Mouse (Mus musculus) forebrain, embryonic 16.5 days (tissue): ENCODE data around the gene Nt5m. TPM values are rescaled to one million over a fixed set of nuclear protein-coding genes. Genes with fewer than 3 reads are reported as not detected.

Source experiments
- ATAC-seq: fragments of 200-750 bp; cut with Nextera tagmentation; 2 replicates; pipeline ENCODE4 v1.8.0; 2017; ENCODE audit warnings: mild to moderate bottlenecking, moderate library complexity
- H3K27ac ChIP-seq: fragments of 300-500 bp; sonication (generic); 2 replicates; pipeline ENCODE4 v1.5.1; 2014; ENCODE audit warnings: low read length, control low read depth
- H3K27me3 ChIP-seq: fragments of 300-500 bp; sonication (generic); replicated peaks from 2 replicates; pipeline ENCODE4 v1.6.1; 2014; ENCODE audit warnings: low read length; ENCODE audit not compliant: control insufficient read depth, insufficient read depth
- H3K36me3 ChIP-seq: fragments of 300-500 bp; sonication (generic); 2 replicates; pipeline ENCODE4 v1.6.1; 2014; ENCODE audit not compliant: control insufficient read depth, insufficient read depth
- H3K4me1 ChIP-seq: fragments of 300-500 bp; sonication (generic); replicated peaks from 2 replicates; pipeline ENCODE4 v1.6.1; 2014; ENCODE audit warnings: low read length; ENCODE audit not compliant: control insufficient read depth, insufficient read depth
- H3K4me2 ChIP-seq: fragments of 300-500 bp; sonication (generic); 2 replicates; pipeline ENCODE4 v1.6.1; 2014; ENCODE audit warnings: mild to moderate bottlenecking, low read length, control low read depth
- H3K4me3 ChIP-seq: fragments of 300-500 bp; sonication (generic); replicated peaks from 2 replicates; pipeline ENCODE4 v1.5.1; 2014; ENCODE audit warnings: mild to moderate bottlenecking, low read length, control low read depth
- H3K9ac ChIP-seq: fragments of 300-500 bp; sonication (generic); replicated peaks from 2 replicates; pipeline ENCODE4 v1.6.1; 2014; ENCODE audit warnings: low read depth, low read length, control low read depth
- H3K9me3 ChIP-seq: fragments of 300-500 bp; sonication (generic); 2 replicates; pipeline ENCODE4 v1.6.1; 2016; ENCODE audit warnings: low read length; ENCODE audit not compliant: control insufficient read depth
- WGBS: fragments of 180-500 bp; shearing (Covaris S2); extraction: QIAGEN DNeasy Blood & Tissue Kit; methylation state at CpG from one replicate; pipeline ENCODE4 v1.1.7; 2014; 5-methylcytosine and 5-hydroxymethylcytosine counted together
- polyA plus RNA-seq: library from polyadenylated mRNA; unstranded; fragments of >200 nt; fragmentation: Nextera tagmentation; extraction: Ambion mirVana; gene quantifications from 2 replicates; pipeline ENCODE4 v1.2.1, GENCODE M21; 2015

Gene Nt5m
- polyA plus RNA-seq, 1 experiment from 2014 or later, result 56.7 TPM

DNA sequence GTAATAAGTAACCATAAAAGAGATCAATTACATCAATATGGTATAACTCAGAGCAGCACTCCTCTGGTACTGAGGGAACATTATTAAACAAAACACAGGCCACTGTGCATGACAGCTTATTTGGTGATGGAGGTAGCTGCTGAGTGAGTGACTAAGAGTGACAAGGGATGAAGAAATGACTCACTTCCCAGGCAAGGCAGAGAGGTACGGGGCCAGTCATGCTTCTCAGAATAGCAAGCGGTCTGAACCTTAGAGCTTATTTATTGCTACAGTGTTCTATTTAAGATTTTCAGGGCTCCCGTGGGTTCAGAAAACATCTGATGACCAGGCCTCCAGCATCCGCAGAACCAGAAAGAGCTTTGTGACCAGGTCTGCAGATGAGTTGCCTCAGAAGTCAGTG, 74.5 kb downstream of the Nt5m start:
- no peaks in the 10 kb centered on the region for H3K4me1 ChIP-seq
- H3K4me3 ChIP-seq, result no peak overlapping the region
- H3K36me3 ChIP-seq, result no peaks in the 10 kb centered on the region
- H3K9me3 ChIP-seq, result no peaks in the 10 kb centered on the region
- ATAC-seq, result no peak
- no peaks in the 10 kb centered on the region for H3K27me3 ChIP-seq
- H3K4me2 ChIP-seq, result no peak overlapping the region
- no peak overlapping the region for H3K27ac ChIP-seq
- 94% methylated on average over 4 of the region's 4 CpGs for WGBS
- H3K9ac ChIP-seq, result no peak overlapping the region

DNA sequence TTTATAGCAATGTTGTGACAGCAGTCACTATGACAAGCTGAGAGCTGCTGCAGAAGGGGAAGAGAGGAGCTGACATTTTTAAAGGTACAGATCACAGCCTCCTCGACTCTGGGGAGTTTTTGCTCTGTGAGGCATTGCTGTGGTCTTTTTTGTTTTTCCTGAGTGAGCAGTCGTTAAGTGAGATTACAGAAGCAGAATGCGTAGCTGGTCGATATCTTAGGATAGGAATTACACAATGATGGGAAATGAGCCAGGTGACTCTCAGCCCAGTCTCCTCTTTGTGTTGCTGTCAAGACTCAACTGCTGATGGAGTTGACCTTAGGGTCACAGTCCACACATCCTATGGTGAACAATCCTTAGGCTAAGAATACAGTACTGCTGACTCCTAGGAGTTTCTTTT, 78.8 kb downstream of the Nt5m start:
- Histone ChIP-seq H3K36me3 (no peaks in the 10 kb centered on the region), H3K27me3 (no peaks in the 10 kb centered on the region), H3K4me2 (no peak overlapping the region), H3K4me3 (no peak overlapping the region), H3K4me1 (no peaks in the 10 kb centered on the region), H3K9me3 (no peaks in the 10 kb centered on the region), H3K27ac (no peak overlapping the region), H3K9ac (no peak overlapping the region)
- no peak for ATAC-seq
- 26% methylated on average over 4 of the region's 4 CpGs for WGBS

GRCm38 (mm10) chr11:59919401-59919800, 80.2 kb downstream of the Nt5m start:
- H3K9me3 ChIP-seq, result no peaks in the 10 kb centered on the region
- H3K27me3 ChIP-seq, result no peaks in the 10 kb centered on the region
- H3K4me3 ChIP-seq, result no peak overlapping the region
- H3K27ac ChIP-seq, result no peak overlapping the region
- 71% methylated on average over 3 of the region's 3 CpGs for WGBS
- H3K36me3 ChIP-seq, result no peaks in the 10 kb centered on the region
- no peak overlapping the region for H3K4me2 ChIP-seq
- H3K4me1 ChIP-seq, result no peaks in the 10 kb centered on the region
- no peak for ATAC-seq
- H3K9ac ChIP-seq, result no peak overlapping the region

GRCm38 (mm10) chr11:59920331-59920730, 81.1 kb downstream of the Nt5m start:
- no peak for ATAC-seq

DNA sequence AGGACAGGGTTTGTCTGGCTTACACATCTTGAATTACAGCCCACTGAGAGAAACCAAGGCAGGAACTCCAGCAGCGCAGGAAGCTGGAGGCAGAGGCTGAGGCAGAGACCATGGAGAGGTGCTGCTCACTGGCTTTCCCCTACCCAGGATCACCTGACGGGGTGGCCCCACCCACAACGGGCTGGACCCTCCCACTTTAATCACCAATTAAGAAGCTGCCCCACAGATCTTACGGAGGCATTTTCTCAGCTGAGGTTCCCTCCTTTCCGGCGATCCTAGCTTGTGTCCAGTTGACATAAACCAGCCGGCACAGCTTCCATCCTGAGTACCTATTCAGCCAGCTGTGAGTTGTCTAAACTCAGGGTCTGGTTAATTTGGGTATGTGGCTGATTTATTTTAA, 82.0 kb downstream of the Nt5m start:
- ATAC-seq, result no peak
- no peak overlapping the region for H3K27ac ChIP-seq
- H3K4me2 ChIP-seq, result no peak overlapping the region
- H3K9ac ChIP-seq, result no peak overlapping the region
- no peak overlapping the region for H3K4me3 ChIP-seq
- no peaks in the 10 kb centered on the region for H3K27me3 ChIP-seq
- no peaks in the 10 kb centered on the region for H3K4me1 ChIP-seq
- no peaks in the 10 kb centered on the region for H3K9me3 ChIP-seq
- H3K36me3 ChIP-seq, result no peaks in the 10 kb centered on the region
- WGBS, result 10% methylated on average over 7 of the region's 7 CpGs

More at GRCm38 (mm10) chr11:59920331-59920730, 81.1 kb downstream of the Nt5m start:
- H3K9me3 ChIP-seq, result no peaks in the 10 kb centered on the region
- WGBS, result 78% methylated on average over 5 of the region's 5 CpGs
- H3K36me3 ChIP-seq, result no peaks in the 10 kb centered on the region
- H3K27ac ChIP-seq, result no peak overlapping the region
- no peak overlapping the region for H3K4me2 ChIP-seq
- H3K9ac ChIP-seq, result no peak overlapping the region
- H3K27me3 ChIP-seq, result no peaks in the 10 kb centered on the region
- H3K4me3 ChIP-seq, result no peak overlapping the region
- no peaks in the 10 kb centered on the region for H3K4me1 ChIP-seq

- H3K4me2 ChIP-seq, result no peak overlapping the region
- no peak overlapping the region for H3K4me3 ChIP-seq
- H3K36me3 ChIP-seq, result no peaks in the 10 kb centered on the region
- H3K27me3 ChIP-seq, result no peaks in the 10 kb centered on the region
- no peak overlapping the region for H3K9ac ChIP-seq
- WGBS, result 46% methylated on average over 4 of the region's 4 CpGs
- no peak overlapping the region for H3K27ac ChIP-seq
- H3K4me1 ChIP-seq, result no peaks in the 10 kb centered on the region
- H3K9me3 ChIP-seq, result no peaks in the 10 kb centered on the region
- no peak for ATAC-seq
Observed at GRCm38 (mm10) chr11:59930031-59930430, 90.8 kb downstream of the Nt5m start.

Other genes with a start within 250 kb of the Nt5m start
- not detected in 2 replicates for gene Olfr223, start 246.2 kb upstream of the Nt5m start, polyA plus RNA-seq
- 51.7 and 51.9 TPM in 2 replicates for gene Mprip, start 178.1 kb upstream of the Nt5m start, polyA plus RNA-seq
- gene Pld6, start 51.8 kb upstream of the Nt5m start, polyA plus RNA-seq, result 4.2 and 6.7 TPM in 2 replicates
- gene Flcn, start 29.4 kb upstream of the Nt5m start, polyA plus RNA-seq, result 44.6 and 51.2 TPM in 2 replicates
- gene Cops3, start 391 bp downstream of the Nt5m start, polyA plus RNA-seq, result 200 and 212 TPM in 2 replicates
- 39.0 and 39.2 TPM in 2 replicates for gene Med9, start 108.8 kb downstream of the Nt5m start, polyA plus RNA-seq
- 0.51 and 1.1 TPM in 2 replicates for gene Rasd1, start 125.5 kb downstream of the Nt5m start, polyA plus RNA-seq
- 4.4 and 7.9 TPM in 2 replicates for gene Pemt, start 207.0 kb downstream of the Nt5m start, polyA plus RNA-seq